ENCODE assay signal across 13 mouse cellular contexts in the genomic region with DNA sequence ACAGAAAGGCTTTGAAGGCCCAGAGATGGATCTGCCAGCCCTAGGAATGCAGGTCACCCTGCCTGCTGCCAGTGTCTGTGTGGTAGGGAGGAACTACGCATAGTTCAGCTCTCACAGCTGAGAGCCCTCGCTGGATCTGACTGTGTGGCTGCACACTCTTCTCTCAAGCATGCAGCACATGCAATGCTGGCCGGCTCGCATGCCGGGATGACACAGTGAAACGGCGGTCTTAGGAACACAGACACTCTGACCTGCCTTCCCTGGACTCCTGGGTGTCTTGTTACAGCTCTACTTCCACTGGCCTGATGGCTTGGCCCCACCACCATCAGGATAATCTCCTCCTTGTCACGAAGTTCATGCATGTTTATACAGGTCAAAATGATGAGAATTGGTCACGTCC.
DNase-seq lines count a peak whose midpoint lies in the region; ATAC-seq and TF ChIP-seq lines count a peak whose summit lies in the region.
"Had no signal": no experiment of that assay in that cellular context is flagged by ENCODE, and none has a peak within 500 bp of the region (broad histone marks: within the 10 kb centered on the region; RNA-seq: fewer than 3 reads in every experiment).

No protein-coding gene starts in this region.

- TF ChIP-seq CTCF in hindbrain, postnatal 0 days (IDR thresholded peaks at IDR 0.05; ENCODE audit: low read depth) = no peak
- TF ChIP-seq CTCF in Patski (IDR thresholded peaks at IDR 0.05) = no peak
- no peak for TF ChIP-seq CTCF in cerebellum, adult 2 months (IDR thresholded peaks at IDR 0.05; ENCODE audit: borderline replicate concordance, insufficient read depth, low read depth, low read length)

- H3K9ac ChIP-seq in hindbrain, embryonic 12.5 days = no peak overlapping the region
- no peak overlapping the region for H3K9ac ChIP-seq in hindbrain, postnatal 0 days (replicated peaks; ENCODE audit: low read length)
- 0 out of 2 replicates have a peak overlapping the region, but pooled peaks have one; percentile 16 for H3K9ac ChIP-seq in midbrain, embryonic 13.5 days (replicated peaks)
- H3K9ac ChIP-seq: intestine, embryonic 15.5 days; stomach, embryonic 15.5 days had no signal

- H3K4me2 ChIP-seq in hindbrain, embryonic 12.5 days (replicated peaks) = no peak overlapping the region
- no peak overlapping the region for H3K4me2 ChIP-seq in hindbrain, postnatal 0 days (ENCODE audit: low read depth, low read length)
- no peak overlapping the region for H3K4me2 ChIP-seq in midbrain, embryonic 13.5 days (replicated peaks)
- H3K4me2 ChIP-seq: intestine, embryonic 15.5 days; stomach, embryonic 15.5 days had no signal

- CTCF ChIA-PET in Patski (lab: Charles Lee) = no interaction called here

- no peak for DNase-seq in hindbrain, postnatal 0 days (ENCODE audit: low spot score)
- DNase-seq in Patski (ENCODE audit: low read depth, low spot score) = no peak
- peak; percentile 66 for DNase-seq in embryo, embryonic 10.5 days (ENCODE audit: low spot score)
- DNase-seq in cerebellum, adult 2 months = no peak
- no peak for DNase-seq in gastrocnemius, postnatal 10 days
- DNase-seq: cerebellum, adult 9-10 months; layer of hippocampus, adult 9-11 months had no signal

- no peaks in the 10 kb centered on the region for H3K36me3 ChIP-seq in hindbrain, embryonic 12.5 days
- no peaks in the 10 kb centered on the region for H3K36me3 ChIP-seq in hindbrain, postnatal 0 days (ENCODE audit: insufficient read depth, low read length)
- H3K36me3 ChIP-seq in midbrain, embryonic 13.5 days = no peaks in the 10 kb centered on the region
- H3K36me3 ChIP-seq: intestine, embryonic 15.5 days; stomach, embryonic 15.5 days had no signal

- peaks cover 6% of the 10 kb centered on the region; the same call in 1 of the 2 replicates for H3K9me3 ChIP-seq in hindbrain, embryonic 12.5 days (replicated peaks)
- H3K9me3 ChIP-seq in hindbrain, postnatal 0 days (ENCODE audit: low read length) = no peaks in the 10 kb centered on the region
- H3K9me3 ChIP-seq in midbrain, embryonic 13.5 days = 0 out of 2 replicates have a peak, but pooled peaks cover 5% of the 10 kb centered on the region
- H3K9me3 ChIP-seq: intestine, embryonic 15.5 days; stomach, embryonic 15.5 days had no signal

- no peaks in the 10 kb centered on the region for H3K27me3 ChIP-seq in hindbrain, embryonic 12.5 days
- H3K27me3 ChIP-seq in hindbrain, postnatal 0 days (ENCODE audit: insufficient read depth, low read length) = no peaks in the 10 kb centered on the region
- no peaks in the 10 kb centered on the region for H3K27me3 ChIP-seq in Patski
- H3K27me3 ChIP-seq in midbrain, embryonic 13.5 days = no peaks in the 10 kb centered on the region
- H3K27me3 ChIP-seq in cerebellum, adult 2 months (ENCODE audit: control insufficient read depth, insufficient read depth, low read length) = no peaks in the 10 kb centered on the region
- H3K27me3 ChIP-seq: intestine, embryonic 15.5 days; stomach, embryonic 15.5 days had no signal

- H3K27ac ChIP-seq in hindbrain, embryonic 12.5 days = 0 out of 2 replicates have a peak overlapping the region, but pooled peaks have one; percentile 7
- no peak overlapping the region; the same call in 1 of the 2 replicates for H3K27ac ChIP-seq in hindbrain, postnatal 0 days
- peak overlapping the region; percentile 44 for H3K27ac ChIP-seq in midbrain, embryonic 13.5 days
- H3K27ac ChIP-seq in cerebellum, adult 2 months (ENCODE audit: insufficient read depth, low read length) = no peak overlapping the region
- H3K27ac ChIP-seq: intestine, embryonic 15.5 days; stomach, embryonic 15.5 days had no signal

- no peak for TF ChIP-seq POLR2A in cerebellum, adult 2 months (IDR thresholded peaks at IDR 0.05; ENCODE audit: borderline replicate concordance, insufficient read depth, low read length)

- no peak overlapping the region for H3K4me3 ChIP-seq in hindbrain, embryonic 12.5 days
- H3K4me3 ChIP-seq in hindbrain, postnatal 0 days (ENCODE audit: low read length) = no peak overlapping the region
- H3K4me3 ChIP-seq in midbrain, embryonic 13.5 days (replicated peaks) = no peak overlapping the region
- H3K4me3 ChIP-seq in cerebellum, adult 2 months (replicated peaks; ENCODE audit: insufficient read depth, low read depth, low read length) = no peak overlapping the region
- H3K4me3 ChIP-seq: erythroblast, embryonic 14.5 days; intestine, embryonic 15.5 days; stomach, embryonic 15.5 days had no signal

- peaks cover 36% of the 10 kb centered on the region for H3K4me1 ChIP-seq in hindbrain, embryonic 12.5 days
- peaks cover 17% of the 10 kb centered on the region for H3K4me1 ChIP-seq in hindbrain, postnatal 0 days (ENCODE audit: insufficient read depth, low read length)
- H3K4me1 ChIP-seq in midbrain, embryonic 13.5 days (replicated peaks) = peaks cover 36% of the 10 kb centered on the region
- peaks cover 3% of the 10 kb centered on the region for H3K4me1 ChIP-seq in cerebellum, adult 2 months (ENCODE audit: control insufficient read depth, insufficient read depth, low read length)
- H3K4me1 ChIP-seq: stomach, embryonic 15.5 days had no signal

- WGBS in hindbrain, embryonic 12.5 days = 25% methylated on average over 9 of the region's 9 CpGs
- WGBS in hindbrain, postnatal 0 days = 32% methylated on average over 9 of the region's 9 CpGs
- 19% methylated on average over 9 of the region's 9 CpGs for WGBS in midbrain, embryonic 13.5 days
- 63% methylated on average over 9 of the region's 9 CpGs for WGBS in cerebellum, adult 2 months

- no peak for ATAC-seq in hindbrain, embryonic 12.5 days (ENCODE audit: low FRiP score)
- ATAC-seq in hindbrain, postnatal 0 days = no peak
- peak; percentile 33 for ATAC-seq in Patski
- ATAC-seq in midbrain, embryonic 13.5 days = peak; percentile 31; the same call in 1 of the 2 replicates
- ATAC-seq: intestine, embryonic 15.5 days; lung, postnatal 0 days had no signal

- in situ Hi-C loops in Patski (cut with MboI; ENCODE audit: low pct_unique_long_range_greater_than_20kb) = no loop called here

- POLR2A ChIA-PET in Patski (lab: Charles Lee) = no interaction called here

Comparison
In these comparisons a context has a peak if more than half of its experiments do, and no peak if none do; other contexts are left out.
1. H3K27ac ChIP-seq: peak in hindbrain, embryonic 12.5 days (single experiment) and midbrain, embryonic 13.5 days (single experiment); none in hindbrain, postnatal 0 days (single experiment) and cerebellum, adult 2 months (single experiment).
2. ATAC-seq: peak in Patski (single experiment) and midbrain, embryonic 13.5 days (single experiment); none in hindbrain, embryonic 12.5 days (single experiment) and hindbrain, postnatal 0 days (single experiment).